Mouse (Mus musculus) layer of hippocampus, adult 9-11 months (tissue): ENCODE measurements around the gene Exosc10.

Experiments used
- DNase-seq: peaks from one replicate; pipeline ENCODE4 v3.0.0; 2022

The Exosc10 gene

DNA sequence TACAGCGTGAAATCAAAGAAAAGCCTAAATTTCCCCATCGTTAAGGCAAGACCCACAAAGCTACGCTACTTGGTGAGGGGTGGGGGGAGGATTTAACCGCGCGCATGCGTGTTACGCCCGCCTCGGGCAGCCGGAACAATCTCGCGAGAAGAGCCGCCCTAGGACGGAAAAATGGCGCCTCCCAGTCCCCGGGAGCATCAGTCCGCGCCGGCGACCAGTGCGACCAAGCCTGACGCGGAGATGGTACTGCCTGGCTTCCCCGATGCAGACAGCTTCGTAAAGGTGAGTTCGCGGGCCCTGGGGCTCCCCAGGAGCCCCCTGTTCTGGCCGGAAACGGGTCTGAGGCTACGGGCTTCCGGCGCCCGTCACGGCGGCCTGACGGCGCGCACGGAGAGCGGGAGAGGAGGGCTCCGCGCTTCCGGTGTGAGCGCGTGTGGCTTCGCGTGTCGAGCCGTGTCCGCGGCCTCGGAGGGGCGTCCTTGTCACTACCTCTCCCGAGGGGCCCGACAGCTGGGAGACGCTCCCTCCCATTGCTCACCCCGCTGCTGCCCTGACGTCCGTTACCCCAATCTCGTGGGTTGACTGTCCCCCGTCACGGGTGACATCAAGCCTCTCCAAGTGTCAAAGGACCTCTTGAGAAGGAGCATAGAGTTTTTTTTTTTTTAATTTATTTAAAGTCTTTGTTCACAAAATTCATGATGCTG lies at the start of gene Exosc10:
Gene Exosc10 (plus strand): TSS at position 133 of the 704 bp plus-strand sequence.
- peak; percentile 83 for DNase-seq

- DNase-seq, result peak; percentile 34
These were observed 48.7 kb upstream of the Exosc10 start for GRCm38 (mm10) chr4:148509450-148510084.

GRCm38 (mm10) chr4:148510691-148511090 lies 47.5 kb upstream of the Exosc10 start:
- no peak for DNase-seq

- no peak for DNase-seq
These were observed 46.9 kb upstream of the Exosc10 start for GRCm38 (mm10) chr4:148511334-148511733.

DNA sequence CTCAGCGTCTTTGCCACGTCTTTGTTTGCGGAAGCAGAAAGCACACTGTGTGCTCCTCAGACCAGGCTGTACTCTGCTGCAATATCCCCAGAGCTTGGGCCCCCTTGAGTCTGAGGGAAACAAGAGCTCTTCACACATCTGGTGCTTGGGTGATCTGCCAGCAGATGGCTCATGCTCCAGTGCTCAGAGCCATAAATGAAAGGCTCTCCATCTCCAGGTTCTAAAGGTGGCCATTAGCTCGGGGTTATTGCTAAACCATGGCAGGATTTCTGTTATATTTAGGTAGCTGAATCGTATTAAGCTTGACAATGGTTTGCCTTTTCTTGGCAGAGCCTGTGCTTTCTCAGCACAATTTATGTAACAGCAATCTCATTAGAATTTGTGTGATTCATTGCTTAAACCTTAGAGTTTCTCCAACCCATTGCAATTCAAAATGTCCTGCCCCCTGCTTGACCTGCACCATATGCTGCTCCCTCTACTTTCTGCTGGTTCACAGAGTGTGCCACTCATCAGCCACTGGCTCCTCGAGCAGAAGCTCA lies 45.1 kb upstream of the Exosc10 start:
- peak; percentile 28 for DNase-seq

GRCm38 (mm10) chr4:148515313-148515712 lies 42.9 kb upstream of the Exosc10 start:
- DNase-seq, result no peak

DNA sequence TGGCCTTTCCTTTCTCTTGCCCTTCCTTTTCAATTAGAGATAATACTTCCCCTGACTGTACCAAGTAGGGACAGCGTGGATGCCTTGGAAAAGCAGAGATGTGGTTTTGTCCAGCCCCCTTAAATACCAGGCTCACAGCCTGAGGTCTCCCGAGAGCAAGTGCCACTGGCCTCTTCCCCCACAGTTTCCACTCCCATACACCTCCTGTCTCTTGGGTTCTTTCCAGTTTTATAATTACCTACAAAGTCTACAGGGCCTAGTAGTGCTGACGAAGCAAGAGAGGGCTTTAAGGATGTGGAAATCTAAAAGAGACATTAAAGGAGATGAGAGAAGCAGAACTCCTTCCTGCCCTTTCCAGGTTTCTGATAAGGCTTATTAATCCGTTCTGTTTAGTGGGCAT lies 40.4 kb upstream of the Exosc10 start:
- no peak for DNase-seq

DNA sequence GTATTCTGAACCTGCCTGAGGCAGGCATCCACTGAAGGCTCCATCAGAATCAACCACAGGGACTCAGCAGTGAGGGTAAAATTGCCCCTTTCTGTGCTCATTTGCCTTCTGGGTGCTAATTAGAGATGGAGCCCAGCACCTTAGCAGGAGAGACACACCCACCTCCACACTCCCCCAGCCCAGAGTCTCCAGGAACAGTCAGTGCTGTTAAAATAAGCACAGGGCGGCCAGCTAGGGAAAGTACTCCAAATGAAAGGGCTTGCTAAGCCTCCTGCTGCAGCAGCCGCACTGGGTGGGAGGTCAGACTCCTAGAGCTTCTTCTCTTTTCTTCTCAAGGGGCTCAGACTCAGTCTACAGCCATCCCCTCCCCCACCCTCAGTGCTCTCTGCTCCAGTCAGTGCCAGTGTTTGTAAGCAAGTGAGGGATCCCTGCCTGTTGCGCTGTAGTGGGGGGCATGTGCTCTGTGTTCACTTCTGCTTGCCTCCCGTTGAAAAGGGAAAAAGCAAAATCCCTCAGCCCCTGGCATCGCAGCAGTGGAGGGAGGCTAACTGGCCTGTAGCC lies 39.9 kb upstream of the Exosc10 start:
- no peak for DNase-seq

GRCm38 (mm10) chr4:148523538-148523937 lies 34.7 kb upstream of the Exosc10 start:
- DNase-seq, result no peak

GRCm38 (mm10) chr4:148527158-148527910 lies 30.9 kb upstream of the Exosc10 start:
- no peak for DNase-seq

DNA sequence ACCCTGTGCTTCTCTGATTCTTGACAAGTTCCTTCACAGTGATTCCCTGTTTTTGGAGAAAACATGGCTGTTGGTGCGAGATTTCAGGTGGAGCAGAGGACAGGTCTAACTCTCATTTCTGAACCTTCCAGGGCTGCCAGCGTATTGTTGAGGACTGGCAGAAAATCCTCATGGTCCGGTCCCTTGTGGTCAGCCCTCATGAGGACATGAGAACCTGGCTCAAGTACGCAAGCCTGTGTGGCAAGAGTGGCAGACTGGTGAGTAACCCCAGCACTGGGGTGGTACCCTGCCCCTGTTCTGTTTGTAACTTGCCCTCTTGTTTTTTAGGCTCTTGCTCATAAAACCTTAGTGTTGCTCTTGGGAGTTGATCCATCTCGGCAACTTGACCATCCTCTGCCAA lies 27.9 kb upstream of the Exosc10 start:
- DNase-seq, result no peak

- DNase-seq, result no peak
These were observed 27.5 kb upstream of the Exosc10 start for GRCm38 (mm10) chr4:148530778-148531177.

- no peak for DNase-seq
These were observed 26.9 kb upstream of the Exosc10 start for GRCm38 (mm10) chr4:148531341-148531740.

GRCm38 (mm10) chr4:148532516-148532915 lies 25.7 kb upstream of the Exosc10 start:
- no peak for DNase-seq

DNA sequence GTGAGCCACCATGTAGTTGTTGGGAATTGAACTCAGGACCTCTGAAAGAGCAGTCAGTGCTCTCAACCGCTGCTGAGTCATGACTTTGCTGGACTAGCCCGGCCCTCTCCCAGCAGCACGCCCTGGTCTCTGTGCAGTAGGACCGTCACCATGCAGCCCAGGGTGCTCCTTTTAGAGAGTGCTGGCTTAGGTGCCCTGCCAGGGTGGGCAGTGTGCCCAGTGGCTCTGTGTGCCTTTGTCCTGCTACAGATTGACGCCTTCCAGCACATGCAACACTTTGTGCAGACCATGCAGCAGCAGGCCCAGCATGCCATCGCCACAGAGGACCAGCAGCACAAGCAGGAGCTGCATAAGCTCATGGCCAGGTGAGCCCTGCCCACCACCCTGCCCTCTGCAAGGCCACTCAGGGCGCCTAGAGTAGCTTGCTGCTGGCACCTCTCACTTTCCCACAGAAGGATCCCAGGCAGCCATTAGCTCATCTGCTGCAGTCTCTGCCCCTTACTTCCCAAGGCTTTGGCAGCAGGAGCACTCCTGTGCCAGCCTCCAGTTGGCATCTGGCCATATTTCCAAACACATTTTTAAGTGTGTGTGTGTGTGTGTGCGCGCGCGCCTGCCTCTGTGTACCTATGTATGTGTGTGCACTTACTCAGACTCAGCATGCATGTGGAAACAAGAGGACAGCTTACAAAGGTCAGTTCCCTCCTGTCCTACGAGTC lies 24.5 kb upstream of the Exosc10 start:
- peak; percentile 51 for DNase-seq

- peak; percentile 23 for DNase-seq
These were observed 22.4 kb upstream of the Exosc10 start for GRCm38 (mm10) chr4:148535876-148536275.

- no peak for DNase-seq
These were observed 9.1 kb upstream of the Exosc10 start for GRCm38 (mm10) chr4:148549106-148549505.

DNA sequence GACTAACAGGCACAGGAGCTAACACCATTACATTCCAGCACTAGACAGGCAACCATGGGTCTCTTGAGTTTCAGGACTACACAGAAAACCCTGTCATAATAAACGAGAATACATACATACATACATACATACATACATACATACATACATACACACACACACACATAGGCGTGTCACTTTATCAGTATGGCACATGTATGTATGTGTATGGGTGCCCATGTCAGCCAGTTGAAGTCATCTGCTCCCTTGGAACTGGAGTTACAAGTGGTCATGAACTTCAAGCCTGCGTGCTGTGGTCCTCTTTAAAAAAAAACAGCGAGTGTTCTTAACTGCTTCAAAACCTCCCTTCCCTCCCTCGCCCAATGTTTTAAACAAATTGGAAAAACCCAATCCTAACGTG lies 463 bp upstream of the Exosc10 start:
- no peak for DNase-seq

- DNase-seq, result no peak
These were observed 4.4 kb downstream of the Exosc10 start for GRCm38 (mm10) chr4:148562676-148563075.

DNA sequence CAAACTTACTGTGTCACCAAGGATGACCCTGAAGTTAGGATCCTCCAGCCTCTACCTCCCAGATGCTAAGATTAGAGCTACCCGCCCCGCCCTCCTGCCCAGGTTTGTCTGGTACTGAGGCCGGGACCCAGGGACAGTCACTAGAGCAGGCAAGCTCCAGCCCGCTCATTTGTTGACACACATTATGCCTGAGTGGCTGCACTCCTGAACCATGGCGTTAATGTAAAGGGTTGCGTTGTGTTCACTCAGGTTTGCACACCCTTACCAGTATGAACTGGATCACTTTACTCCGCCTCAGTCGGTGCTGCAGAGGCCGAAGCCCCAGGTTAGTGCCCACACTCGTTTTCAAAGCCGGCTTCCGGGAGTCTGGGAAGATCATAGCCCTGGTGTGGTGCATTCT lies 5.4 kb downstream of the Exosc10 start:
- DNase-seq, result no peak

DNA sequence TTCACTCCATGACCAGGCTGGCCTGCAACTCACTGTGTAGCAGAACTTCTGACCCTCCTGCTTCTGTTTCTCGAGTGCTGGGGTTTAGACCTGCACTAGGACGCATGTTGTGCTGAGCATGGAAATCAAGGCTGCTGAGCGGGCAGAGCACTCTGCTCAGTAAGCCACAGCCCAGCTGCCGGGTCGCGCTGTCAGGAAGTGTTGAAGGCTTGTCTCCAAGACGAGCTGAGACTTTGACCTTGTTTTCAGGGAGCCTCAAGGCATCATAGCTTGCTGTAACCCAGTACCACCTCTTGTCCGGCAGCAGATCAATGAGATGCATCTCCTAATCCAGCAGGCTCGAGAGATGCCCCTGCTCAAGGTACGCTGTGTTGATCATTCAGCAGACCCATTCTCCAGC lies 11.9 kb downstream of the Exosc10 start:
- DNase-seq, result no peak

DNA sequence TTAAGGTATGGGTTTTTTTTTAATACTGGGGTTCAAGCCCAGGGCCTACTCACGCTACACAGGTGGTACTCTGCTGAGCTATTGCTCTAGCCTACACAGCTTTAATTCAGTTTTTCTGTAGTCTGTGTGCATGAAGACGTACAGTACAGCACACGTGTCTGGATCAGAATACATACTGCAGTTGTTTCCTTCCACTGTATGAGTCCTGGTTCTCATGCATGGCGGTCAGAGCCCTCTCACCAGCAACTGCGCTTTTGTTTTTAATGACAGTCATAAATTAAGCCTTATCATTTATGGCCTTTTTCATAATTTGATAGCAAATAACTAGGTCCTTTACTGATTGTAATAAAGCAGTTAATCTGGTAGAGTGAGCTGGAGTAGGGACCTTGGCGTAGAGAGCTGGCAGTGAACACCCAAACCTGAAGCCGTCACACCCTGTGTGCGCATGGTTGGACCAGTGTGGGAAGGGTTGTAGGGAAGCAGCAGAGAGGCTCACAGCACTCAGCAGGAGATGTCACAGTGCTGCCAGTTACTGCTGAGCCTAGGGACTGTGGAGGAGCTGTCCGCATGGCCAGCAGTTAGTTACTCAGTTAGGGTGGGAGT lies 12.6 kb downstream of the Exosc10 start:
- no peak for DNase-seq
